Mouse (Mus musculus) CH12F3 (cell line): ENCODE data around the gene Agtr1b.

ENCODE experiments used
- in situ Hi-C: fragments of 300-500 bp; cut with MboI; formaldehyde crosslinking; loops from 2 replicates; pipeline ENCODE4 v1.14.3; 2020; ENCODE audit warnings: low sequenced_read_pairs

Agtr1b gene

DNA sequence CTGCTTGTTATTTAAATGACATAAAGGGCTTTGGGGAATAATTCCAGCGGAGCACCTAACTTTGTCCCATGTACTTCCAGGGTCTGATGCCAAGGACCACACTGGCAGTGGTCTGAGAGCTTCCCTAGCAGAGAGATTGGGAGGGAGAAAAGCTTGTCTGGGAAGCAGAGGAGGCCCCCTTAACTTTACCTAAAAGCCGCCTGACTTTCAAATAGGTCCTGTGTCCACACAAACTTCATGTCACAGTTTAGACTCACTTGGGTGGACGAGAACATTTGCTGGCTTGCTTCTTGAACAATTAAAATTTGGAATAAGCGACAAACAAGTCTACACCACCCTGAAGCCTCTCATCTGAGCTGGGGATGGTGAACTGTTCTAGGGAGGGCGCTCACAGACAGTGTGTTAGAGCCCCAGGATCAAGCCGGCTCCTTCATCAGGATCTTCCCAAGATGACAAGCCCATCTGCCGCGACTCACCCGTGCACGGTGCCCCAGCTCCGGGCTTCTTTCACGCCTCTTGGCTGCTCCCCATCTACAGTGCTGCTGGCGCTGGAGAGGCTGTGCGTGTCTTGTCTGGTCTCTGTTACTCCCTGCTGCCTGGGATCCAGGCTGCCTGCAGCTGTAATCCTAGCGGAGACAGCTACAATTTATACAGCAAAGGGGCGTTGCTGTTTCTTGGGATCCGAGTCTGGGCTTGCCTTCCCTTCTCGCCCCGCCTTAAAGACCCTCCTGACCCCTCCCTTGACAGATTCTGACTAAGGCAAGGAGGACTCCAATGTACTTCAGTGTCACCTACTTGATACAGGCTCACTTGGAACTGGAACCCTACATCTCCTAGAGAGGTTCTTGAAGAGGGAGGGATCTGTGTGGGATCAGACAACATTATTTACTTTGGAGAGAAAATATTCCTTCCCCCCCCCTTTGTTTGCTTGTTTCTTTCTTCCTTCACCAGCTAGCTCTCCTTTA is at the start of gene Agtr1b:
Gene Agtr1b (minus strand): TSS at position 620 of the 965 bp plus-strand sequence.
- in situ Hi-C loops = no loop called here

DNA sequence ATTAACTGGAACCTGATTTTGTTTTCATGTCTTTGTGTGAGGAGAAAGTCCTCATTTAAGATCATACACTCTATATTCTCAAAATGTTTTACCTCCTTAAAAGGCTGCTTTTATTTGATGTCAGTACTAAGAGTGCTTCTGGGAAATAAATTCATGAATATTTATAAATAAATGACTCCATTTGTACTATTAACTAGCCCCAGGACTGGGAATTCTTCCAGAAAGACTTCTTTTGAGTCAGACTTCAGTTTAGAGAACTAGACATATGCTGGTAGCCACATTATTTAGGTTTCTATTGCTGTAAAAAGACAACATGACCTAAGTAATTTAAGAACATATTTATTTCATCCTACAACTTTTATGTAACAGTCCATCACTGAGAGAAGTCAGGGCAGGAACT is 13.4 kb downstream of the Agtr1b start:
- in situ Hi-C loops = no loop called here

DNA sequence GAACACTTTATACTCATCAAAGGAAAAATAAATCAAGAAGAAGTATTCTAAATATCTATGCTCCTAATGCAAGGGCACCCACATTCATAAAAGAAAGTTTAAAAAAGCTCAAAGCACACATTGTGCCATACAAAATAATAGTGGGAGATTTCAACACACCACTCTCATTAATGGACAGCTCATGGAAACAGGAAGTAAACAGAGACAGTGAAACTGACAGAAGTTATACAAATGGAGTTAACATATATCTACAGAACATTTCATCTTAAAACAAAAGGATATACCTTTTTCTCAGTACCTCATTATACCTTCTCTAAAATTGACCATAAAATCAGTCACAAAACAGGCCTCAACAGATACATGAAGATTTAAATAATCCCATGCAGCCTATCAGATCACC is 18.8 kb downstream of the Agtr1b start:
- in situ Hi-C loops = no loop called here

DNA sequence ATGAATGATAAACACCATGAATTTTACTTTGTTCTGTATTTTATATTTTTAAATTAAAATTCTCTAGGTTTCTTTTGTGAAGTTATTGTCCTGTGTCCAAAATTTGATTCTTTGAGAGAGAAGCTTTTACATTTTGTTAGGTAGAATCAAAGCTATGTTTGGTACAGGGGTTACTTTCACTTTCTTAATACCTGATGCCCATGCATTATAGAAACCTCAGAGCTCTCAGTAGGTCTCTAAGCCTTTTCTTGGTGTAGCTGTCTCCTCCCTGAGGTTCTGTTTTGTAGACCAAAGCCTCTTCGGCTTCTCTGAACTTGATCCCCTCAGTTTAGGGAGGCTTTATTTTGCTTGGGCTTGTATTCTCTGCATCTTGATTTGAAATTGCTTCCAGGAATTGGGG is 26.6 kb downstream of the Agtr1b start:
- in situ Hi-C loops = no loop called here

DNA sequence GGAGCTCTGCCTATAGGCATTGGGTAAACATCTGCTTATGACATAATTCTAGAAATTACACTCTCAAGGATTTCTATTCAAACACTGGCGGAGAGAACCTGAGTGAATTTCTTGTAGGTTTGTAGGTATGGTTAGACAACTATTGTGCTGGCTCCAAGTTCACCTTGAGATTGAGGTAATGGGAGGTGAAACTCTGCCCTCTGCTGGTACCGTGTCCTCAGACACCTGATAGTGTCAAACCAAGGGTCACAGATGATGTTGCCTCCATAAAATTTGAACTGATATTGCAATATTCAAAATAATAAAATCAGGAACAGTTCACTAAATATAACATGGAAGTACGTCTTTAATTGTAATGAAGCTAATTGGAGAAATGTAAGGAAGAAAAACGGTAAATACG is 32.3 kb downstream of the Agtr1b start:
- in situ Hi-C loops = no loop called here

DNA sequence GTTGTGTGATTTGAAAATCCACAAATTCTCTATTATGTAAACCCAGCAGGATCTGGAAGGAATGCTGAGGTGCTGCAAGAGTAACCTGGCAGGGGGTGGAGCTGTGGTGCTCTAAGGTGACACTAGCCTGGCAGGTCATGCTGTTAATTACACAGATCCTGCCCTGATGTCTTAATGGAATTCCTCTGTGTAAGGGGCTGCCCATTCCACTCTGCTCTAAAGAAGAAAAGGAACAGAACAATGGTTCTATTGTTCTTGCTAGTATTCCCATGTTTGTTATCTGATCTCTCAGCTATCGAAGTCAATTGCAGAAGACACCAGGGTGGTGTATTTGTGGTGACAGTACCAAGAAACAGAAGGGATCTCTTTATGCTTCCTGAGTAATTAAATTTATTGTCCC is 49.7 kb downstream of the Agtr1b start:
- in situ Hi-C loops = no loop called here

DNA sequence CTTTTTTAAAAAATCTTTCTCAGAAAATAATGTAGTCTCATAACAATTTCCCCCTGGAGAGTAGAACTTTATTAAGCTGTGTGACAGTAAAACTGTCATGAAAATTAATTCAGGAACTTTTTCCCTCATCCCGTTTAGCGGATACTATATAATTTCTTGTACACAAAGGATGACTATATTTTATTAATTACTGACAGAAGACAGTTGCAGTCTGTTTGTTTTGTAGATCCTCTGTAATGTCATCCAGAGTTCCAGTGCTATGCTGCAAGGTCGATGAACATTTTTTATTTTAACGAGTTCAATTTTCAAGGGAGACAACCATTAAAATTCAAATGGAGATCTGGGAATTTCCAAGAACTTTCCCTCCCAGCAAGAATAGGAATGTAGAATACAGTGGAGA is 57.8 kb downstream of the Agtr1b start:
- in situ Hi-C loops = no loop called here

DNA sequence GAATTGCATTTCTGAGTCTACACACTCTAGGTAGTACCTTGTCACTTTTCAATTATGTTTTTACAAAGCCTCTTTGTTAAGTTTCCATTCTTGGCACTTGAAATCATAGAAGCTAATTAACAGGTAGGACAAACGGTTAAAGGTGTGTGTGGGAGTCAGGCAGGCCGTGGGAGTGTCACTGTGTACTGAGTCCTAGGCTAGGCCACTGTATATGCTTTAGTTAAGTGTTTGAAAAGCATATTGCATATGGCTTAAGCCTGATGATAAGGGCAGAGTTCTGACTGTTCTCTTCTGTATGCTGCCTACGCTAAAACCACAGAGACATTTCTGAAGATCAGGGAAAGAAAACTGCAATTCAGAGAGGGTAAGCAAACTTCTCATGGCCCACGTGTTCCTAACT is 59.7 kb downstream of the Agtr1b start:
- in situ Hi-C loops = no loop called here

DNA sequence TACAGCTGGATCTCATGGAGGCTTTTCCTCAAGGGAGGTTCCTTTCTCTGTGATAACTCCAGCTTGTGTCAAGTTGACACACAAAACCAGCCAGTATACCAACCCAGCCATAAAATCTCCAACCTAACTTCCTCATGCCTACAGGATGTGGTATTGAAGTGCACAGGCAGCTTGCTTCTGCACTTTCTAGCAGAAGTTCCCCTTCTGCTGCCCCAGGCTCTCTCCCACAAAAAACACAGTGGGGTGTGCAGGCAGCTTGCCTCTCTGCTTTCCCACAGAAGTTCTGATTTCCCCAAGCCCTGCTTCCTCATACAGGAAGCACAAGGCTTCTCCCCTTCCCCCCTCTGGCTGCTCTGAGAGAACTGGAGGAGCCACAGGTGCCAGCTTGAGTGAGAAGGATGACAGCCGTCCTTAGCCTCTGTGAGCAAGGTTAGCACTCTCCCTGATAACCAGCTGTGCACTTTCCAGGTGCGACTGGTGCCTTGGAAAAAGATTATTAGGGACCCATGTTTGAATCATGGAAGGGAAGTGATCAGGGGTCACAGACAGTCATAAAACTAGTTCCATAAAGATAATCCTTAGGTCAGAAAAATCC is 62.1 kb downstream of the Agtr1b start:
- in situ Hi-C loops = no loop called here

DNA sequence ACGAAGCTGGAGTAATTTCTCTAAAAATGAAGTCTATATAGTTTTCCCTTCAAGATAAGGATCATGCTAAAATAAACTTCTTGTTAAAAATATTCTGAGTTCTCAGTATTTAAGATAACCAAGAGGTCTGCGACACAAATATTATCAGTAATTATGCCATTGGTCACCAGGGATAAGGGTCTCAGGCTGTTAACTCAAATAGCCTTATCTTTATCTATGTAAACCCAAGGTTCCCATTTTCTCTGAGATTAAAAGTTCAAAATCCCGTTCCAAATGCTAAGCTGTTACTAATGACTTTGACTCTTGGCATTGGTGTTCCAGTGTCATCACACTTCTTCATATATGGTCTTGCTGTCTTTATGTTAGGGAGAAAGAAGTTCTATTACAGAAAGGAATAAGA is 71.4 kb downstream of the Agtr1b start:
- in situ Hi-C loops = no loop called here

DNA sequence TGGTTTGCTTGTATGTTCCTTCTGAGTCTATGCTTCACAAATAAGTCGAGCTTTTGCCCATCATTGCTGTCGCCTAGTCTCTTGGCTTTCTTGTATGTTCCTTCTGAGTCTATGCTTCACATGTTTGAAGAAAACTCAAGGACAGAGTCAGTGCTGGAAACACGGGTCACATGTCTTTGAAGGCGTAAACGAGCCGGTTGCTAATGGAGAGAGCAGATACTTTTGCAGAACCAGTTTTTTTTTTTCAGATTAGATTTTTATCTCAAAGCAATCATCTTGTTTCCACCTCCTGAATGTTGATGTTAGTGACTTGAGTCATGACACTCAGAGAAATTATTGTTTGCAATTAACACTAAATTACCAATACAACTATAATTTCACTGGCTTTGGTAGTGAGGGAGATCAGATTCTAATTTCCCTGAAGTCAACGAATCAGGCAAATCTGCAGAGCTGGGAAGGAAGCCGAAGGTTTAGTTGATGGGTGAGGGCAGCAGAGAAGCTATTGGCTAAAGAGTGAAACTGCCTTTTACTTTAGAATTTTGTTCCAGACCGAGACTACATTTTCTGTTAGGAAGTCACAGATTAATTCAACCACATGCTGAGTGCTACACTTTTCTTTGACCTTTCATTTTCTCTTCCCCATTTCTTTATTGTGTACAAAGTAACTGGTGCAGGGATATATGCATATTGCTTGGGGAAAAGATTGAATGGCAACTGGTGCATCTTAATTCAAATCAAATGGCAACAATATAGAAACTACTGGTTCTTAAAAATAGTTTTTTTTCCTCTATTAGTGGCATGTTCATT is 72.2 kb downstream of the Agtr1b start:
- in situ Hi-C loops = no loop called here

DNA sequence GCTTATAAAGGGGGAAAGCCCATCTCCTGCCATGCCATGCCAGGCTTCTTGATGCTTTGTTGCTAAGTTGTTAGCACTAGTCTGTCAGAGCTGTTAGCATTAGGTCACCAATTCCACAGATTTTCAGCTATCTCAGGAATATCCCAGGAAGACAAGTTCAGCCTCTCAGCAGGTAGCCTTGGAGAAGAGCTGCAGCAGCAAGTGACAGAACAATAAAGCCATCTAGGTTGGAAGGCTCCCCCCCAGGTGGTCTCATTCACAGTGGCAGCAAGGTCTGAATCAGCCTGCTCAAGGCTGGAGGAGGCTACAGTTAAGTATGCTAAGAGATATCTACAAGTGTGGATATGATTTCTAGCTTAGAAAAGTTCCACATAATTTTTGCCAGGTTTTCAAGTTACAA is 75.6 kb downstream of the Agtr1b start:
- in situ Hi-C loops = no loop called here

DNA sequence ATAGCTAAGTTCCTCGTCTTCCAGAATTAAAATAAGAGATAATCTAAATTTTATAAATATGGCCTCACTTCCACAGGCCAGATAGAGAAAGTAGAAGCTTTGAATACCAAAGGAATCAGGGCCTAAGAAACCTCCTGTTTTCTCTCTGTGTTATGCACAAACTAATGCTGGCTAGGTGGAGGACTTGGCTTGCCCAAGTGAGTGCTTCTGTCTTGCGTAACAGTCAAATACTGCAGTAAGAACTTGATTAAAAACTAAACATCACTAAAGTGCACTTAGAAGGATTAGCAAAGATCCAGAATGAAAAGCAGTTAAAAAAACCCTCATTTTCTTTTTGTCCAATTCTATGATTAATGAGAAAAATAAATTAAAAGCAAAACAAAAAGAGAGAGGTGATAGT is 78.2 kb downstream of the Agtr1b start:
- in situ Hi-C loops = no loop called here

DNA sequence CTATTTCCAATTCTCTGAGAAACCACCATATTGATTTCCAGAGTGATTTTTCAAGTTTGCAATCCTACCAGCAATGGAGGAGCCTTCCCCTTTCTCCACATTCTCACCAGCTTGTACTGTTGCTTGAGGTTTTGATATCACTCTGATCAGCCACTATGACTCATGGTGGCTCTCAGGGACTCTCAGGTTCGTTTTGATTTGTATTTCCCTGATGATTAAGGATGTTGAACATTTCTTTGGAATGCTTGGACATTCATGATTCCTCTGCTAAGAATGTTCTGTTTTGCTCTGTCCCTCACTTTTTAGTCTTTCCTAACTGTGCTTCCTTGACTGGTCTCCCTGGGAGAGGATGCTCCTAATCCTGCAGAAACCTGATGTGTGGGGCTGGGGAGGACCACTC is 85.2 kb downstream of the Agtr1b start:
- in situ Hi-C loops = no loop called here

DNA sequence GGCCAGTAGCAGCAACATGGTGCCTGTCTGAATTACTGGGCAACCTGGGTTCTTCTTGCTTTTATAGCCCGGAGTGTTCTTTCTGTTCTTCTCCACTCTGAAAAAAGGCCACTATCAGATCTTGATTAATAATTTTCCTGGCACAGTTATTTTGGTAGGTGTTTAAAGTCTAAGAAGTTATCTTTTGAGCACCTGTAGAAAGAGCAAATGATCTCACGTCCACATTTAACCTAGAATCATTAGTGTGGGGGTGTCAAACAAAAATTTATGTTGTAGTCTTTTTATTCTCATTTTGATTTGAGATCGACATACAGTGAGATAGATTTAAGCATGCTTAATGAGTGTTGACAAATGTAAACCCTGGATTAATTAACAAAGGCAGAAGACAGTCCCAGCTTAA is 91.3 kb downstream of the Agtr1b start, which contains the start of gene Cpb1:
Gene Cpb1 (minus strand): TSS at position 101 of the 400 bp plus-strand sequence.
- in situ Hi-C loops = no loop called here
